ENCODE assay signal across 33 mouse cellular contexts in genomic region chr6:32045344-32045743, GRCm38 (mm10). TPM values are rescaled to one million over a fixed set of nuclear protein-coding genes. Genes with fewer than 3 reads are reported as not detected.
DNase-seq lines count a peak whose midpoint lies in the region; TF ChIP-seq lines count a peak whose summit lies in the region.
"Had no signal": no experiment of that assay in that cellular context is flagged by ENCODE, and none has a peak within 500 bp of the region (broad histone marks: within the 10 kb centered on the region; RNA-seq: fewer than 3 reads in every experiment).

No protein-coding gene starts in this region.

- no peak for TF ChIP-seq CTCF in brain, embryonic 14.5 days (IDR thresholded peaks at IDR 0.05; ENCODE audit: borderline replicate concordance, extremely low read depth, insufficient read depth, insufficient read length)

- TF ChIP-seq POLR2A in brain, embryonic 14.5 days (IDR thresholded peaks at IDR 0.05; ENCODE audit: borderline replicate concordance, extremely low read depth, insufficient read depth, insufficient read length, poor library complexity, severe bottlenecking): no peak

- peak; percentile 53 for DNase-seq in heart, adult 11 months
- DNase-seq in heart, postnatal 14 days: no peak
- DNase-seq in brain, embryonic 14.5 days (ENCODE audit: low read depth): peak; percentile 78
- peak; percentile 72 to 80 for DNase-seq in layer of hippocampus, adult 18-20 months (ENCODE audit: low spot score in 2 of 2)
- DNase-seq in layer of hippocampus, postnatal 14 days (ENCODE audit: low spot score in 2 of 2): peak; percentile 68 to 86
- DNase-seq in adrenal gland, adult (ENCODE audit: inconsistent age in 2 of 2, low spot score in 1 of 2): no peak
- DNase-seq in right cerebral cortex, adult 18-20 months: no peak
- DNase-seq: adrenal gland, postnatal 14 days; cerebellum, adult 11-12 months; cerebellum, postnatal 36 days; embryo, embryonic 11 days; kidney, adult 11 months; kidney, postnatal 36 days; right cerebral cortex, postnatal 25 days had no signal

- intact Hi-C loops in heart, postnatal 14 days (cut with DNase I): no loop called here

RNA-seq across cellular contexts. Expression of gene 1700012A03Rik, which starts 4.7 kb away (rescaled TPM):
- total RNA-seq in heart, postnatal 14 days (2021): not detected
- polyA plus RNA-seq in brain, embryonic 14.5 days (2012; rRNA removed): not detected in 2 replicates
- not detected for total RNA-seq in layer of hippocampus, adult 18-20 months (2021)
- total RNA-seq in layer of hippocampus, postnatal 14 days (2021): not detected
- total RNA-seq: adrenal gland, postnatal 14 days; gastrocnemius, adult 8-10 months; left cerebral cortex, adult 2 months; liver, adult 2 months; MEL; midbrain, postnatal 0 days had no signal
- polyA plus RNA-seq: C2C12; embryonic facial prominence, embryonic 14.5 days; heart, embryonic 11.5 days; heart, postnatal 0 days; hindbrain, embryonic 11.5 days; kidney, embryonic 15.5 days; limb, embryonic 11.5 days; liver, adult 2 months; liver, embryonic 16.5 days; lung, postnatal 0 days; macrophage; midbrain, embryonic 11.5 days; midbrain, postnatal 0 days; neural tube, embryonic 11.5 days; spleen, adult 2 months; urinary bladder, adult 2 months had no signal

Comparison
In these comparisons a context has a peak if more than half of its experiments do, and no peak if none do; other contexts are left out.
1. DNase-seq: peak in heart, adult 11 months (single experiment), brain, embryonic 14.5 days (single experiment), layer of hippocampus, adult 18-20 months (2 of 2) and layer of hippocampus, postnatal 14 days (2 of 2); none in heart, postnatal 14 days (0 of 2), adrenal gland, adult (0 of 2) and right cerebral cortex, adult 18-20 months (single experiment).